Mouse (Mus musculus): ENCODE measurements at regions not wholly inside any gene's neighbourhood (a gene's known extent, or its start where the extent isn't known, plus 50 kb on each side); places are given as distances from the start of the nearest gene placed in this dataset.

- Histone ChIP-seq H3K4me2 (replicated peaks; ENCODE audit: low read depth, low read length) (no peak overlapping the region), H3K4me3 (ENCODE audit: low read depth, low read length) (no peak overlapping the region), H3K9ac (replicated peaks; ENCODE audit: low read depth, low read length) (no peak overlapping the region), H3K36me3 (ENCODE audit: control insufficient read depth, insufficient read depth, low read length) (no peaks in the 10 kb centered on the region), H3K9me3 (ENCODE audit: control insufficient read depth, low read depth, low read length) (no peaks in the 10 kb centered on the region), H3K27ac (ENCODE audit: low read length) (no peak overlapping the region), H3K27me3 (ENCODE audit: control insufficient read depth, insufficient read depth, low read length) (no peaks in the 10 kb centered on the region), H3K4me1 (ENCODE audit: control insufficient read depth, insufficient read depth, low read length) (0 out of 2 replicates have a peak, but pooled peaks cover 4% of the 10 kb centered on the region)
- WGBS: 89% methylated on average over 7 of the region's 7 CpGs
- no peak for ATAC-seq (ENCODE audit: insufficient number of reproducible peaks, insufficient read depth, low FRiP score, low read depth)
Measured at GRCm38 (mm10) chr13:97393456-97393855, 152.6 kb downstream of the Enc1 start.

DNA sequence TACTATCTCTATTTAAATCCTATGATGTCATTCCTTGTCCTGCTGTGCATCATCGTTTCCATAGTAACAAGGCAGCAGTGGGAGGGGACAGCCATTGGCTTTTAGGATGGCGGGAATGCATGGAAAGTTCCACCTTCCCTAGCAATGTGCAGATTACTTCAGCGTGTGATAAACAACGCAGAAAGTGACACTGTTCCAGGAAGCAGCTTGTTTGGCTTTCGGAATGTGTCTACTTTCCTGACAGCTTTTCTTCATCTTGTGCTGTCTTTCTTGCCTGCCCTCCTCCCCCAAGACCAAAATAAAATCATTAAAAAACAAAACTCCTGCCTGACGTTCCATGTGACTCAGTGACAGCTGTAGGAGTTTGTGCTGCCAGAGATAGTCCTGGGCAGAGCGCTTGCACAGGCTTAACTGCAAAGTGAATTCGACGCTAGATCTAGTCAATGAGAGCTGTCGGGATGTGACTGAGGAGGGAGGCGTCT lies 149.6 kb downstream of the Enc1 start:
- Histone ChIP-seq H3K27ac (ENCODE audit: low read length) (no peak overlapping the region), H3K27me3 (ENCODE audit: control insufficient read depth, insufficient read depth, low read length) (no peaks in the 10 kb centered on the region)
- 16% methylated on average over 11 of the region's 11 CpGs for WGBS

DNA sequence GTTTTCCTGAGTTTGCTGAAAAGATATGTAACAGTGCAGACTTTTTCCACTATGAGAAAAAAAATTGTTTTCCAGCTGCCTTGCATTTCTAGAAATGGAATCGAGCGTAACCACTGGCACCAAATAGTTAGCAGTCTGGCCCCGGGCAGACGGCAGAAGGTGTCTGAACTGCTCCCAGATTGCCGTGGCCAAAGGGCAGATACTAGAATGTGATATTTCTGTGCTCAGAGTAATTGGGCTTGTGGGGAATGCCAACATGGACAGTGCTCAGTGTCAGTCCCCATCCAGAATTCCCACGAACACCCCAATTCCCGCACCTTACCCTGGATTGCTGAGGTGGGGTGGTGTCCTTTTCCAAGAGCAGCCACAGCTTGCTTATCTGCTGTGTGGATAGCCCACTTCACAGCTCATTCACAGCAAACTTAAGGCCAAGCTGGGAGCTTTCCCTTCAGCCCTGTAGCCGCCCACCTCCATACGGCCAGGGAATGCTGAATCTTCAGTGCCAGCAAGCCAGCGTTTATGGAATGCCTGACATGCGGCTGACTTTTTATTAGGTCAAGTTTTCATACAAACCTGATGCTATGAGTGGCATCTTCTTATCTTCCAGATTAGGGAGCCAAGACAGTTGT lies 148.1 kb downstream of the Enc1 start:
- no peak for ATAC-seq (ENCODE audit: insufficient number of reproducible peaks, insufficient read depth, low FRiP score, low read depth)
- Histone ChIP-seq H3K9me3 (ENCODE audit: control insufficient read depth, low read depth, low read length) (no peaks in the 10 kb centered on the region), H3K4me2 (replicated peaks; ENCODE audit: low read depth, low read length) (no peak overlapping the region), H3K9ac (replicated peaks; ENCODE audit: low read depth, low read length) (no peak overlapping the region), H3K27ac (ENCODE audit: low read length) (no peak overlapping the region), H3K4me3 (ENCODE audit: low read depth, low read length) (no peak overlapping the region), H3K4me1 (ENCODE audit: control insufficient read depth, insufficient read depth, low read length) (0 out of 2 replicates have a peak, but pooled peaks cover 4% of the 10 kb centered on the region), H3K27me3 (ENCODE audit: control insufficient read depth, insufficient read depth, low read length) (no peaks in the 10 kb centered on the region), H3K36me3 (ENCODE audit: control insufficient read depth, insufficient read depth, low read length) (no peaks in the 10 kb centered on the region)
- WGBS: 76% methylated on average over 11 of the region's 11 CpGs

More for the DNA sequence above, 149.6 kb downstream of the Enc1 start:
- Histone ChIP-seq H3K4me1 (ENCODE audit: control insufficient read depth, insufficient read depth, low read length) (0 out of 2 replicates have a peak, but pooled peaks cover 4% of the 10 kb centered on the region), H3K4me3 (ENCODE audit: low read depth, low read length) (no peak overlapping the region), H3K9me3 (ENCODE audit: control insufficient read depth, low read depth, low read length) (no peaks in the 10 kb centered on the region), H3K9ac (replicated peaks; ENCODE audit: low read depth, low read length) (no peak overlapping the region), H3K4me2 (replicated peaks; ENCODE audit: low read depth, low read length) (0 out of 2 replicates have a peak overlapping the region, but pooled peaks have one; percentile 10), H3K36me3 (ENCODE audit: control insufficient read depth, insufficient read depth, low read length) (no peaks in the 10 kb centered on the region)
- peak; percentile 61; the same call in 1 of the 2 replicates for ATAC-seq (ENCODE audit: insufficient number of reproducible peaks, insufficient read depth, low FRiP score, low read depth)

GRCm38 (mm10) chr13:97386511-97386910 lies 145.6 kb downstream of the Enc1 start:
- Histone ChIP-seq H3K4me1 (ENCODE audit: control insufficient read depth, insufficient read depth, low read length) (0 out of 2 replicates have a peak, but pooled peaks cover 4% of the 10 kb centered on the region), H3K27ac (ENCODE audit: low read length) (no peak overlapping the region), H3K36me3 (ENCODE audit: control insufficient read depth, insufficient read depth, low read length) (no peaks in the 10 kb centered on the region), H3K4me2 (replicated peaks; ENCODE audit: low read depth, low read length) (no peak overlapping the region), H3K9me3 (ENCODE audit: control insufficient read depth, low read depth, low read length) (no peaks in the 10 kb centered on the region), H3K9ac (replicated peaks; ENCODE audit: low read depth, low read length) (no peak overlapping the region), H3K4me3 (ENCODE audit: low read depth, low read length) (no peak overlapping the region), H3K27me3 (ENCODE audit: control insufficient read depth, insufficient read depth, low read length) (no peaks in the 10 kb centered on the region)
- 25% methylated on average over 3 of the region's 3 CpGs for WGBS
- no peak; the same call in 1 of the 2 replicates for ATAC-seq (ENCODE audit: insufficient number of reproducible peaks, insufficient read depth, low FRiP score, low read depth)

DNA sequence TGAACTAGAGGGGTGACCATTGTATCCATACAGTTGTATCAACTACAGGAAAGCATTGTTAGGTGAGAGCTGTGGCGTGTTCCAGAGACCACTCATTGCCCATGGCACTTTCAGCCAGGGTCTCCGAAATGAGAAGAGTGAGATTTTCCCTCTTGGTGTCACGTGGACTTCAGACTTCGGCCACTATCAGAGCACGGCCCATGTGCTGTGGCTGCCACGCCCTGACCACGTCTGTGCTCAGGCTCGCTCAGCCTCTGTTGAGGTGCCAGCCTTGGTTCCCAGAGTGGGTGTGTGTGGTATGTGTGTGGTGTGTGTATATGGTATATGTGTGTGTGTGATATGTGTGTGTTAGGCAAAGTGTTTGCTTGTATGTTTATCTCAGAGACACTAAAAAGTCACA lies 144.6 kb downstream of the Enc1 start:
- Histone ChIP-seq H3K27me3 (ENCODE audit: control insufficient read depth, insufficient read depth, low read length) (no peaks in the 10 kb centered on the region), H3K36me3 (ENCODE audit: control insufficient read depth, insufficient read depth, low read length) (no peaks in the 10 kb centered on the region), H3K9me3 (ENCODE audit: control insufficient read depth, low read depth, low read length) (no peaks in the 10 kb centered on the region), H3K4me1 (ENCODE audit: control insufficient read depth, insufficient read depth, low read length) (0 out of 2 replicates have a peak, but pooled peaks cover 2% of the 10 kb centered on the region), H3K9ac (replicated peaks; ENCODE audit: low read depth, low read length) (no peak overlapping the region), H3K27ac (ENCODE audit: low read length) (no peak overlapping the region), H3K4me2 (replicated peaks; ENCODE audit: low read depth, low read length) (no peak overlapping the region), H3K4me3 (ENCODE audit: low read depth, low read length) (no peak overlapping the region)
- ATAC-seq (ENCODE audit: insufficient number of reproducible peaks, insufficient read depth, low FRiP score, low read depth): no peak
- WGBS: 86% methylated on average over 8 of the region's 8 CpGs

GRCm38 (mm10) chr13:97384091-97384777 lies 143.3 kb downstream of the Enc1 start:
- no peaks in the 10 kb centered on the region for H3K4me1 ChIP-seq (ENCODE audit: control insufficient read depth, insufficient read depth, low read length)
- no peak overlapping the region for H3K27ac ChIP-seq (ENCODE audit: low read length)
- no peak for ATAC-seq (ENCODE audit: insufficient number of reproducible peaks, insufficient read depth, low FRiP score, low read depth)
- no peak overlapping the region for H3K4me2 ChIP-seq (replicated peaks; ENCODE audit: low read depth, low read length)
- no peaks in the 10 kb centered on the region for H3K36me3 ChIP-seq (ENCODE audit: control insufficient read depth, insufficient read depth, low read length)
- H3K27me3 ChIP-seq (ENCODE audit: control insufficient read depth, insufficient read depth, low read length): no peaks in the 10 kb centered on the region
- no peak overlapping the region for H3K4me3 ChIP-seq (ENCODE audit: low read depth, low read length)
- 59% methylated on average over 16 of the region's 16 CpGs for WGBS
- H3K9ac ChIP-seq (replicated peaks; ENCODE audit: low read depth, low read length): no peak overlapping the region
- no peaks in the 10 kb centered on the region for H3K9me3 ChIP-seq (ENCODE audit: control insufficient read depth, low read depth, low read length)

DNA sequence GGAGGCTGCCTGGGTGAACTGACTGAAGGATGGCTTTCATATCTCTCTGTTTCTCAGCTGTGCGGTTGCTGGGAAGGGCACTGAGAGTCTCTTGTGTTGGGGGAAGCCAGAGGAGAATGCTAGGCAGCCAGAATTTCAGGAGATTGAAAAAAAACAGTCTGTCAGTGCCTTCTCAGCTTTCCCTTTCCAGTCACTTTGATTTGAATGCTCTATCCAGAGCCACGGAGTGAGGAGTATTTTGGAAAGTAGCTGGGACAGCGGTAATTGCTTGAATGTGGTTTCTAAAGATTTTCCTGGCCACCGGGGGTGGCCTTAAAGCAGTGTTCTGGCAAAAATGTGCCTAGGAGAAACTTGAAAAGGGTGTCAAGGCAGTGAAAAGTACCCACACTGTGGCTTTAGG lies 142.4 kb downstream of the Enc1 start:
- H3K27me3 ChIP-seq (ENCODE audit: control insufficient read depth, insufficient read depth, low read length): no peaks in the 10 kb centered on the region
- no peak overlapping the region for H3K27ac ChIP-seq (ENCODE audit: low read length)
- no peaks in the 10 kb centered on the region for H3K36me3 ChIP-seq (ENCODE audit: control insufficient read depth, insufficient read depth, low read length)
- H3K9ac ChIP-seq (replicated peaks; ENCODE audit: low read depth, low read length): no peak overlapping the region
- no peak for ATAC-seq (ENCODE audit: insufficient number of reproducible peaks, insufficient read depth, low FRiP score, low read depth)
- H3K4me1 ChIP-seq (ENCODE audit: control insufficient read depth, insufficient read depth, low read length): no peaks in the 10 kb centered on the region
- H3K4me2 ChIP-seq (replicated peaks; ENCODE audit: low read depth, low read length): no peak overlapping the region
- WGBS: 62% methylated on average over 4 of the region's 4 CpGs
- H3K4me3 ChIP-seq (ENCODE audit: low read depth, low read length): no peak overlapping the region
- H3K9me3 ChIP-seq (ENCODE audit: control insufficient read depth, low read depth, low read length): no peaks in the 10 kb centered on the region

DNA sequence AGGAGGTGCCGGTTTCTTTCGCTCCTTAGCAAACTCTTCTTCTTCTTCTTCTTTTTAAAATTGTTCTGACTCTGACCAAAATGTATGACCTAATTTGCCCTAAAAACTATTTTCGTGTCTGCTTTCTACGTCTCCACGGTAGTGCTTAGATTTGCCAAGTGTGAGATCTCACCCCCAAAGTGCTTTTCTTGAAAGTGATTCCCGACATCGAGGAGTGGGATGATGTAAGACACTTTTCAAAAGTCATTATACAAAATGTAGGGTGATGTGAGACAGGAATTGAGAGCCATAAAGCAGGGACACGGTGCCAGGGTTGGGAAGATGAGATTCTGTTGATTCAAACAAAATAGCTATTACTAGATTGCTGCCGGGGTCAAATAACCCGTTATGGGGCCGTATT lies 139.5 kb downstream of the Enc1 start:
- 56% methylated on average over 11 of the region's 11 CpGs for WGBS

More for the DNA sequence above, 139.5 kb downstream of the Enc1 start:
- Histone ChIP-seq H3K27ac (ENCODE audit: low read length) (no peak overlapping the region), H3K4me2 (replicated peaks; ENCODE audit: low read depth, low read length) (no peak overlapping the region), H3K4me3 (ENCODE audit: low read depth, low read length) (no peak overlapping the region), H3K36me3 (ENCODE audit: control insufficient read depth, insufficient read depth, low read length) (no peaks in the 10 kb centered on the region), H3K9ac (replicated peaks; ENCODE audit: low read depth, low read length) (no peak overlapping the region), H3K9me3 (ENCODE audit: control insufficient read depth, low read depth, low read length) (no peaks in the 10 kb centered on the region), H3K27me3 (ENCODE audit: control insufficient read depth, insufficient read depth, low read length) (no peaks in the 10 kb centered on the region), H3K4me1 (ENCODE audit: control insufficient read depth, insufficient read depth, low read length) (0 out of 2 replicates have a peak, but pooled peaks cover 5% of the 10 kb centered on the region)
- ATAC-seq (ENCODE audit: insufficient number of reproducible peaks, insufficient read depth, low FRiP score, low read depth): no peak
